Mouse (Mus musculus): ENCODE measurements around the gene Klhdc3. TPM values are rescaled to one million over a fixed set of nuclear protein-coding genes. Genes with fewer than 3 reads are reported as not detected.

Klhdc3 gene
- total and polyA plus RNA-seq, 3 experiments = 57.3 to 91.8 (median 68.9) TPM

GRCm38 (mm10) chr17:46650232-46651031, 30.3 kb downstream of the Klhdc3 start, which contains the start of gene Cul7:
Gene Cul7, plus strand, starts transcription at chr17:46650337.
- peak within 1 kb of the TSS; percentile 92 for H3K27ac ChIP-seq
- peak within 1 kb of the TSS; percentile 73 for H3K4me3 ChIP-seq
- DNase-seq = peak; percentile 91 to 95
- no peaks in the 10 kb centered on the region for H3K36me3 ChIP-seq (ENCODE audit: control insufficient read depth, insufficient read depth, low read length)
- H3K79me2 ChIP-seq (replicated peaks; ENCODE audit: control insufficient read depth, insufficient read depth, low read length) = peaks cover 3% of the 10 kb centered on the region
- H3K4me1 ChIP-seq (ENCODE audit: control insufficient read depth, insufficient read depth, low read length) = peaks cover 10% of the 10 kb centered on the region
- H3K9ac ChIP-seq (ENCODE audit: low read depth, low read length) = peak within 1 kb of the TSS; percentile 75
- WGBS = under 1% methylated on average over 58 of the region's 58 CpGs
- no peaks in the 10 kb centered on the region for H3K27me3 ChIP-seq (ENCODE audit: control insufficient read depth, insufficient read depth, low read length)
- intact Hi-C loops (cut with DNase I) = no loop called here
- TF ChIP-seq CTCF (IDR thresholded peaks at IDR 0.05) = no peak; the same call in 1 of the 2 replicates
- no peak; the same call in 1 of the 2 replicates for TF ChIP-seq POLR2A (IDR thresholded peaks at IDR 0.05; ENCODE audit: insufficient read depth, low read depth, low read length)
- 0 out of 2 replicates have a peak, but pooled peaks have one; percentile 67 for TF ChIP-seq EP300 (IDR thresholded peaks at IDR 0.05; ENCODE audit: insufficient read depth, low read depth, low read length)

DNA sequence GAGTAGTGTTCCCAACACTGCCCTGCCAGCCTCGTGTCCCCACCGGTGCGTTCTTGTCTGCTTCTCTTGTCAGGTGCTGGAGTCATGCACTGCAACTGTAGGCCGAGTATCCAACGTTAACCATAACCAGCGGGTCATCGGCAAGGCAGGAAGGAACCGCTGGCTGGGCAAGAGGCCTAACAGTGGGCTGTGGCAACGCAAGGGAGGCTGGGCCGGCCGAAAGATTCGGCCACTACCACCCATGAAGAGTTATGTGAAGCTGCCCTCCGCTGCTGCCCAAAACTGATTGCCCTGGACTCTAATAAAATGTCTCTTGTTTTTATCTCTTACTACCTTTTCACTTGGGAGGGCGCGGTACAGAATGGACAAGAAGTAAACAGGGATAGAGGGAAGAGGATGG, 30.9 kb downstream of the Klhdc3 start:
- intact Hi-C loops (cut with DNase I) = loop anchor here (2.0 kb wide), 1 partner anchor 61 kb away; the partner anchor contains the start of gene Pex6
- Histone ChIP-seq H3K27me3 (ENCODE audit: control insufficient read depth, insufficient read depth, low read length) (no peaks in the 10 kb centered on the region), H3K9ac (ENCODE audit: low read depth, low read length) (peak overlapping the region; percentile 75), H3K27ac (peak overlapping the region; percentile 92), H3K36me3 (ENCODE audit: control insufficient read depth, insufficient read depth, low read length) (no peaks in the 10 kb centered on the region), H3K79me2 (replicated peaks; ENCODE audit: control insufficient read depth, insufficient read depth, low read length) (peaks cover 3% of the 10 kb centered on the region), H3K4me3 (peak overlapping the region; percentile 73), H3K4me1 (ENCODE audit: control insufficient read depth, insufficient read depth, low read length) (peaks cover 10% of the 10 kb centered on the region)
- WGBS = 14% methylated on average over 15 of the region's 15 CpGs
- TF ChIP-seq EP300 (IDR thresholded peaks at IDR 0.05; ENCODE audit: insufficient read depth, low read depth, low read length) = no peak
- TF ChIP-seq POLR2A (IDR thresholded peaks at IDR 0.05; ENCODE audit: insufficient read depth, low read depth, low read length) = no peak
- no peak for TF ChIP-seq CTCF (IDR thresholded peaks at IDR 0.05)
- DNase-seq = peak in 1 of 2 experiments; percentile 53

- intact Hi-C loops (cut with DNase I) = loop anchor here (2.0 kb wide), 1 partner anchor 62 kb away; the partner anchor contains the start of gene Pex6
- WGBS = 69% methylated on average over 9 of the region's 9 CpGs
- DNase-seq = no peak
- H3K27me3 ChIP-seq (ENCODE audit: control insufficient read depth, insufficient read depth, low read length) = no peaks in the 10 kb centered on the region
- no peak overlapping the region for H3K4me3 ChIP-seq
- no peak for TF ChIP-seq EP300 (IDR thresholded peaks at IDR 0.05; ENCODE audit: insufficient read depth, low read depth, low read length)
- no peak for TF ChIP-seq CTCF (IDR thresholded peaks at IDR 0.05)
- TF ChIP-seq POLR2A (IDR thresholded peaks at IDR 0.05; ENCODE audit: insufficient read depth, low read depth, low read length) = no peak
- no peak overlapping the region for H3K27ac ChIP-seq
- H3K79me2 ChIP-seq (replicated peaks; ENCODE audit: control insufficient read depth, insufficient read depth, low read length) = peaks cover 3% of the 10 kb centered on the region
- H3K4me1 ChIP-seq (ENCODE audit: control insufficient read depth, insufficient read depth, low read length) = peaks cover 14% of the 10 kb centered on the region
- no peak overlapping the region for H3K9ac ChIP-seq (ENCODE audit: low read depth, low read length)
- no peaks in the 10 kb centered on the region for H3K36me3 ChIP-seq (ENCODE audit: control insufficient read depth, insufficient read depth, low read length)
Observed at GRCm38 (mm10) chr17:46648436-46648835, 32.3 kb downstream of the Klhdc3 start.

- no peaks in the 10 kb centered on the region for H3K79me2 ChIP-seq (replicated peaks; ENCODE audit: control insufficient read depth, insufficient read depth, low read length)
- intact Hi-C loops (cut with DNase I) = no loop called here
- TF ChIP-seq POLR2A (IDR thresholded peaks at IDR 0.05; ENCODE audit: insufficient read depth, low read depth, low read length) (no peak), CTCF (IDR thresholded peaks at IDR 0.05) (no peak), EP300 (IDR thresholded peaks at IDR 0.05; ENCODE audit: insufficient read depth, low read depth, low read length) (no peak)
- no peak overlapping the region for H3K27ac ChIP-seq
- no peaks in the 10 kb centered on the region for H3K36me3 ChIP-seq (ENCODE audit: control insufficient read depth, insufficient read depth, low read length)
- H3K27me3 ChIP-seq (ENCODE audit: control insufficient read depth, insufficient read depth, low read length) = no peaks in the 10 kb centered on the region
- 86% methylated on average over 7 of the region's 7 CpGs for WGBS
- no peak overlapping the region for H3K4me3 ChIP-seq
- H3K9ac ChIP-seq (ENCODE audit: low read depth, low read length) = no peak overlapping the region
- peaks cover 14% of the 10 kb centered on the region for H3K4me1 ChIP-seq (ENCODE audit: control insufficient read depth, insufficient read depth, low read length)
- no peak for DNase-seq
Observed at GRCm38 (mm10) chr17:46647279-46647678, 33.4 kb downstream of the Klhdc3 start.

GRCm38 (mm10) chr17:46646322-46646662, 34.4 kb downstream of the Klhdc3 start:
- H3K27me3 ChIP-seq (ENCODE audit: control insufficient read depth, insufficient read depth, low read length) = no peaks in the 10 kb centered on the region
- no peaks in the 10 kb centered on the region for H3K36me3 ChIP-seq (ENCODE audit: control insufficient read depth, insufficient read depth, low read length)
- intact Hi-C loops (cut with DNase I) = loop anchor here (1.0 kb wide), 1 partner anchor 35 kb away; no protein-coding TSS in a partner anchor
- DNase-seq = no peak
- no peak for TF ChIP-seq EP300 (IDR thresholded peaks at IDR 0.05; ENCODE audit: insufficient read depth, low read depth, low read length)
- TF ChIP-seq CTCF (IDR thresholded peaks at IDR 0.05) = no peak
- TF ChIP-seq POLR2A (IDR thresholded peaks at IDR 0.05; ENCODE audit: insufficient read depth, low read depth, low read length) = no peak
- no peaks in the 10 kb centered on the region for H3K79me2 ChIP-seq (replicated peaks; ENCODE audit: control insufficient read depth, insufficient read depth, low read length)
- H3K9ac ChIP-seq (ENCODE audit: low read depth, low read length) = peak overlapping the region; percentile 88
- H3K4me1 ChIP-seq (ENCODE audit: control insufficient read depth, insufficient read depth, low read length) = peaks cover 9% of the 10 kb centered on the region
- peak overlapping the region; percentile 90 for H3K27ac ChIP-seq
- peak overlapping the region; percentile 84 for H3K4me3 ChIP-seq
- under 1% methylated on average over 19 of the region's 19 CpGs for WGBS
